Mouse (Mus musculus): ENCODE results near the gene Rsrc1.
A peak's percentile ranks its signal among the peaks of the same experiment; 100 is the strongest.

Gene Rsrc1

GRCm38 (mm10) chr3:67280247-67280646 is 299.1 kb downstream of the Rsrc1 start:
- DNase-seq (ENCODE audit: low read depth) = no peak

- DNase-seq (ENCODE audit: low read depth) = peak; percentile 6
These were observed 302.8 kb downstream of the Rsrc1 start for GRCm38 (mm10) chr3:67284039-67284438.

GRCm38 (mm10) chr3:67284848-67285247 is 303.7 kb downstream of the Rsrc1 start:
- no peak for DNase-seq (ENCODE audit: low read depth)

GRCm38 (mm10) chr3:67288664-67289063 is 307.5 kb downstream of the Rsrc1 start:
- no peak for DNase-seq (ENCODE audit: low read depth)

- DNase-seq (ENCODE audit: low read depth) = no peak
These were observed 308.3 kb downstream of the Rsrc1 start for GRCm38 (mm10) chr3:67289482-67289881.

GRCm38 (mm10) chr3:67308725-67309124 is 327.5 kb downstream of the Rsrc1 start:
- no peak for DNase-seq (ENCODE audit: low read depth)

- no peak for DNase-seq (ENCODE audit: low read depth)
These were observed 328.6 kb downstream of the Rsrc1 start for GRCm38 (mm10) chr3:67309644-67310311.

- no peak for DNase-seq (ENCODE audit: low read depth)
These were observed 330.2 kb downstream of the Rsrc1 start for GRCm38 (mm10) chr3:67311436-67311835.

- no peak for DNase-seq (ENCODE audit: low read depth)
These were observed 341.2 kb downstream of the Rsrc1 start for GRCm38 (mm10) chr3:67322422-67322821.

- DNase-seq (ENCODE audit: low read depth) = no peak
These were observed 358.4 kb downstream of the Rsrc1 start for GRCm38 (mm10) chr3:67339558-67339957.

GRCm38 (mm10) chr3:67340921-67341320 is 359.7 kb downstream of the Rsrc1 start:
- DNase-seq (ENCODE audit: low read depth) = no peak

- DNase-seq (ENCODE audit: low read depth) = peak; percentile 71
These were observed 361.9 kb downstream of the Rsrc1 start for GRCm38 (mm10) chr3:67343004-67343662.

GRCm38 (mm10) chr3:67344599-67344998 is 363.4 kb downstream of the Rsrc1 start:
- DNase-seq (ENCODE audit: low read depth) = peak; percentile 77

GRCm38 (mm10) chr3:67346674-67347073 is 365.5 kb downstream of the Rsrc1 start:
- no peak for DNase-seq (ENCODE audit: low read depth)

- no peak for DNase-seq (ENCODE audit: low read depth)
These were observed 370.4 kb downstream of the Rsrc1 start for GRCm38 (mm10) chr3:67351406-67352127.

GRCm38 (mm10) chr3:67352128-67352762 is 371.1 kb downstream of the Rsrc1 start:
- DNase-seq (ENCODE audit: low read depth) = peak; percentile 82

- DNase-seq (ENCODE audit: low read depth) = no peak
These were observed 371.6 kb downstream of the Rsrc1 start for GRCm38 (mm10) chr3:67352763-67353149.

- DNase-seq (ENCODE audit: low read depth) = no peak
These were observed 377.2 kb downstream of the Rsrc1 start for GRCm38 (mm10) chr3:67358376-67358775.

- no peak for DNase-seq (ENCODE audit: low read depth)
These were observed 385.1 kb downstream of the Rsrc1 start for GRCm38 (mm10) chr3:67366087-67366892.

- DNase-seq (ENCODE audit: low read depth) = no peak
These were observed 386.3 kb downstream of the Rsrc1 start for GRCm38 (mm10) chr3:67367481-67367880.

GRCm38 (mm10) chr3:67369407-67370079 is 388.4 kb downstream of the Rsrc1 start:
- DNase-seq (ENCODE audit: low read depth) = no peak
